Mouse (Mus musculus): ENCODE data around the gene Ptprn2. TPM values are rescaled to one million over a fixed set of nuclear protein-coding genes. Genes with fewer than 3 reads are reported as not detected.

Gene Ptprn2
- polyA plus RNA-seq, 1 experiment from 2014 or later = 2.9 TPM

- DNase-seq (ENCODE audit: low spot score) = no peak
- peaks cover 7% of the 10 kb centered on the region for H3K4me1 ChIP-seq (ENCODE audit: control insufficient read depth, insufficient read depth, low read length)
- H3K4me3 ChIP-seq (ENCODE audit: low read depth, low read length) = no peak overlapping the region
- no peak overlapping the region for H3K27ac ChIP-seq (ENCODE audit: low read depth, low read length)
- no peak for ATAC-seq (ENCODE audit: insufficient read depth, low FRiP score, low TSS enrichment)
- no peak overlapping the region for H3K4me2 ChIP-seq (ENCODE audit: low read depth)
- no peaks in the 10 kb centered on the region for H3K36me3 ChIP-seq (ENCODE audit: control insufficient read depth, insufficient read depth, low read length)
- H3K27me3 ChIP-seq (ENCODE audit: control insufficient read depth, insufficient read depth, low read length) = no peaks in the 10 kb centered on the region
- WGBS = 82% methylated on average over 2 of the region's 2 CpGs
- no peak overlapping the region for H3K9ac ChIP-seq (ENCODE audit: low read length)
- H3K9me3 ChIP-seq (ENCODE audit: control insufficient read depth, low read length) = no peaks in the 10 kb centered on the region
Measured at GRCm38 (mm10) chr12:116586167-116586566, 100.6 kb downstream of the Ptprn2 start.

GRCm38 (mm10) chr12:116587548-116587947, 102.0 kb downstream of the Ptprn2 start:
- Histone ChIP-seq H3K4me1 (ENCODE audit: control insufficient read depth, insufficient read depth, low read length) (peaks cover 4% of the 10 kb centered on the region), H3K9me3 (ENCODE audit: control insufficient read depth, low read length) (no peaks in the 10 kb centered on the region), H3K4me2 (ENCODE audit: low read depth) (no peak overlapping the region), H3K9ac (ENCODE audit: low read length) (no peak overlapping the region), H3K27me3 (ENCODE audit: control insufficient read depth, insufficient read depth, low read length) (no peaks in the 10 kb centered on the region), H3K27ac (ENCODE audit: low read depth, low read length) (no peak overlapping the region), H3K36me3 (ENCODE audit: control insufficient read depth, insufficient read depth, low read length) (no peaks in the 10 kb centered on the region), H3K4me3 (ENCODE audit: low read depth, low read length) (no peak overlapping the region)
- ATAC-seq (ENCODE audit: insufficient read depth, low FRiP score, low TSS enrichment) (no peak), DNase-seq (ENCODE audit: low spot score) (no peak)
- WGBS = 80% methylated on average over 3 of the region's 3 CpGs

DNA sequence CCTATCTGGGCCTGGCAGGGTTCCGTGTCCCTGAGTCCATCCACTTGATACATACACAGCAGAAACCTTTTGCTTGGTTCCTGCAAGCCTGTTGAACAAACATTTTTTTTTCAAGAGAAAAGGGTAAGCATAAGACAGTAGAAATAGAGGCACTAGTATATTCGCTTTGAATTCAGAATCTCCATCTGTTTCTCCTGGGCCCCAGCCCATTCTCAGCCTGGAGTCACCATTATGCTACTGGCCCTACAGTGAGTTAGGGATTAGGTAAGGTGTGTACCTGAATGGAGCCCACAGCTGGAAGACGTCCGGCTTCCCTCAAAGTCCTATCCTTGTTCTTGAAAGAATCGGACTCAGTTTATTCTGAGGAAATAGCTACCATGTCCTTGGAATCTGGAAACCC, 104.6 kb downstream of the Ptprn2 start:
- Histone ChIP-seq H3K27ac (ENCODE audit: low read depth, low read length) (no peak overlapping the region), H3K9ac (ENCODE audit: low read length) (no peak overlapping the region), H3K4me2 (ENCODE audit: low read depth) (no peak overlapping the region), H3K36me3 (ENCODE audit: control insufficient read depth, insufficient read depth, low read length) (no peaks in the 10 kb centered on the region), H3K4me1 (ENCODE audit: control insufficient read depth, insufficient read depth, low read length) (peaks cover 2% of the 10 kb centered on the region), H3K4me3 (ENCODE audit: low read depth, low read length) (no peak overlapping the region), H3K27me3 (ENCODE audit: control insufficient read depth, insufficient read depth, low read length) (no peaks in the 10 kb centered on the region), H3K9me3 (ENCODE audit: control insufficient read depth, low read length) (no peaks in the 10 kb centered on the region)
- DNase-seq (ENCODE audit: low spot score) = no peak
- WGBS = 89% methylated on average over 5 of the region's 5 CpGs
- ATAC-seq (ENCODE audit: insufficient read depth, low FRiP score, low TSS enrichment) = no peak

DNA sequence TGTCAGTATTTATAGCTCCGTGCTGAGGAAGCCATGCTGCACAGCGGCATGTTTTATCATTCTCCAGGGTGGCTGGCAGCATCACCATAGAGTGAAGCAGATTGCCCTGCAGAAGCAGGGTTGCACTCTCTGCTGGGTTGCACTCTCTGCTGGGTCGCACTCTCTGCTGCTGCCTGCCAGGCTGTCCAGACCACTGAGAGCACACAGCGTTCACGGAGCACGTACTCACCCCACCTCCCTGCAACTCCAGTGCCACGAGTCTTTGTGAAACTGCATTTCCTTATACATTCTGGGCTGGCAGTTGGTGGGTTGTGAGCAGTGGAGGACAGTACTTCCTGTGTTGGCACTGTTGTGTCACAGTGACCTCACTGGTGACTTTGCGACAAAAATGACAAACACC, 108.9 kb downstream of the Ptprn2 start:
- no peaks in the 10 kb centered on the region for H3K9me3 ChIP-seq (ENCODE audit: control insufficient read depth, low read length)
- no peak overlapping the region for H3K27ac ChIP-seq (ENCODE audit: low read depth, low read length)
- ATAC-seq (ENCODE audit: insufficient read depth, low FRiP score, low TSS enrichment) (no peak), DNase-seq (ENCODE audit: low spot score) (no peak)
- H3K4me3 ChIP-seq (ENCODE audit: low read depth, low read length) = no peak overlapping the region
- 83% methylated on average over 8 of the region's 8 CpGs for WGBS
- no peaks in the 10 kb centered on the region; the same call in 1 of the 2 replicates for H3K4me1 ChIP-seq (ENCODE audit: control insufficient read depth, insufficient read depth, low read length)
- no peak overlapping the region for H3K4me2 ChIP-seq (ENCODE audit: low read depth)
- H3K36me3 ChIP-seq (ENCODE audit: control insufficient read depth, insufficient read depth, low read length) = no peaks in the 10 kb centered on the region
- H3K27me3 ChIP-seq (ENCODE audit: control insufficient read depth, insufficient read depth, low read length) = no peaks in the 10 kb centered on the region
- H3K9ac ChIP-seq (ENCODE audit: low read length) = no peak overlapping the region

DNA sequence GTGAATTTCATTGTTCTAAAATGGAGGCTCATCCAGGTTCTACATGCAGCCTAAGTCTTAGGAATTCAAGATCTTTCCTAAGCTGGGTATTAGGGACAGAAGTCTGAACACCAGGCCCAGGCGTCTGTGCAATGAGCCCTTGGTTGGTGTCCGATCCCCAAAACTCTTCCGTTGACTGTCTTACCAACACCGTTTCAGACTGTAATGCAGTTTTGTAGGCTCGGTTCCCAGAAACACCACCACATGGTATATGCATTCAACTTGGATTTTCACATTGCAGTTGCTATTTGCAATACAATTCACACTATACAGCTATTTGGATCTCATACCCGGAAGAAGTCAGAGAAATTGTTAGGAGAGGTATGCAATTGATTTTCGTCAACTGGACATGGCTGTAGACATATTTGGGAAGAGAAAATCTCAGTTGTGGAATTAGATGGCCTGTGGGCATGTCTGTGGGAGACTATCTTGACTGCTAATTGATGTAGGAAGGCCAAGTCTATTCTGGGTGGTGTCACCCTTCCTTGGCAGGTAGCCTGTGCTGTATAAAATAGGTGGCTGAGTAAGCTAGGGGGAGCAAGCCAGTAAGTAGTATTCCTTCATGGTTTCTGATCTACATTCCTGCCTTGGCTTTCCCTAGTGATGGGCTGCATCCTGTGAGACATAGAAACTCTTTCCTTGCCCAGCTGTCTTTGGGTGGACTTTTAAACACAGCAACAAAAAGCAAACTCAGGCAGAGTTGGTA, 109.5 kb downstream of the Ptprn2 start:
- ATAC-seq (ENCODE audit: insufficient read depth, low FRiP score, low TSS enrichment) = no peak
- H3K4me2 ChIP-seq (ENCODE audit: low read depth) = no peak overlapping the region
- no peak for DNase-seq (ENCODE audit: low spot score)
- no peaks in the 10 kb centered on the region for H3K9me3 ChIP-seq (ENCODE audit: control insufficient read depth, low read length)
- H3K27ac ChIP-seq (ENCODE audit: low read depth, low read length) = no peak overlapping the region
- H3K4me3 ChIP-seq (ENCODE audit: low read depth, low read length) = no peak overlapping the region
- H3K27me3 ChIP-seq (ENCODE audit: control insufficient read depth, insufficient read depth, low read length) = no peaks in the 10 kb centered on the region
- no peaks in the 10 kb centered on the region for H3K36me3 ChIP-seq (ENCODE audit: control insufficient read depth, insufficient read depth, low read length)
- WGBS = 93% methylated on average over 7 of the region's 7 CpGs
- H3K9ac ChIP-seq (ENCODE audit: low read length) = no peak overlapping the region
- no peaks in the 10 kb centered on the region; the same call in 1 of the 2 replicates for H3K4me1 ChIP-seq (ENCODE audit: control insufficient read depth, insufficient read depth, low read length)

DNA sequence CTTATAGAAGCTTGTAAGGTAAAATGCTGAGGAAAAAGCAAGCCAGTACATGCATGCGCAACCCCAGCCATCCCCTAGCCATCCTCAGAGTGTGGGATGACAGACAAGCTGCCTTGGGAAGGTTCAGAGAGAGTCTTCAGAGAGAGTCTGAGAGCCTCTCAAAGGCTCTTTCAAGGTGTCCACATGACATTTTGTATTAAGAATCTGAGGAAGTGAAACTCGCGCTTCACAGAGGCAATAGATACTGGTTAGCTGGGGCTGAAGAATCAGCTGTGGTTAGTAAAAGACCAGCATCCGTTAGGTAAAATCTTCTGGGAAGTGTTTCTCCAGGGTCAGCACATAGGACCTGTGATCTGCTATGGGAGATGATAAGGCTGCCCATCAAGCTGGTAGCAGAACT, 110.2 kb downstream of the Ptprn2 start:
- Histone ChIP-seq H3K4me2 (ENCODE audit: low read depth) (no peak overlapping the region), H3K27me3 (ENCODE audit: control insufficient read depth, insufficient read depth, low read length) (no peaks in the 10 kb centered on the region), H3K9ac (ENCODE audit: low read length) (no peak overlapping the region), H3K36me3 (ENCODE audit: control insufficient read depth, insufficient read depth, low read length) (no peaks in the 10 kb centered on the region), H3K9me3 (ENCODE audit: control insufficient read depth, low read length) (no peaks in the 10 kb centered on the region), H3K4me1 (ENCODE audit: control insufficient read depth, insufficient read depth, low read length) (no peaks in the 10 kb centered on the region; the same call in 1 of the 2 replicates), H3K27ac (ENCODE audit: low read depth, low read length) (no peak overlapping the region), H3K4me3 (ENCODE audit: low read depth, low read length) (no peak overlapping the region)
- WGBS = 93% methylated on average over 4 of the region's 4 CpGs
- ATAC-seq (ENCODE audit: insufficient read depth, low FRiP score, low TSS enrichment) (no peak), DNase-seq (ENCODE audit: low spot score) (no peak)

- WGBS = 94% methylated on average over 20 of the region's 20 CpGs
- no peak for DNase-seq (ENCODE audit: low spot score)
Measured at GRCm38 (mm10) chr12:116596993-116597392, 111.5 kb downstream of the Ptprn2 start.

GRCm38 (mm10) chr12:116597670-116598069, 112.2 kb downstream of the Ptprn2 start:
- 77% methylated on average over 5 of the region's 5 CpGs for WGBS
- ATAC-seq (ENCODE audit: insufficient read depth, low FRiP score, low TSS enrichment) = peak; percentile 30; the same call in 1 of the 2 replicates

More at GRCm38 (mm10) chr12:116596993-116597392, 111.5 kb downstream of the Ptprn2 start:
- Histone ChIP-seq H3K9ac (ENCODE audit: low read length) (no peak overlapping the region), H3K9me3 (ENCODE audit: control insufficient read depth, low read length) (no peaks in the 10 kb centered on the region), H3K4me3 (ENCODE audit: low read depth, low read length) (no peak overlapping the region), H3K4me1 (ENCODE audit: control insufficient read depth, insufficient read depth, low read length) (no peaks in the 10 kb centered on the region; the same call in 1 of the 2 replicates), H3K36me3 (ENCODE audit: control insufficient read depth, insufficient read depth, low read length) (no peaks in the 10 kb centered on the region), H3K27ac (ENCODE audit: low read depth, low read length) (no peak overlapping the region), H3K27me3 (ENCODE audit: control insufficient read depth, insufficient read depth, low read length) (no peaks in the 10 kb centered on the region), H3K4me2 (ENCODE audit: low read depth) (no peak overlapping the region)
- no peak for ATAC-seq (ENCODE audit: insufficient read depth, low FRiP score, low TSS enrichment)

More at GRCm38 (mm10) chr12:116597670-116598069, 112.2 kb downstream of the Ptprn2 start:
- no peak overlapping the region for H3K9ac ChIP-seq (ENCODE audit: low read length)
- H3K4me1 ChIP-seq (ENCODE audit: control insufficient read depth, insufficient read depth, low read length) = no peaks in the 10 kb centered on the region; the same call in 1 of the 2 replicates
- DNase-seq (ENCODE audit: low spot score) = no peak
- H3K36me3 ChIP-seq (ENCODE audit: control insufficient read depth, insufficient read depth, low read length) = no peaks in the 10 kb centered on the region
- H3K27ac ChIP-seq (ENCODE audit: low read depth, low read length) = no peak overlapping the region
- H3K27me3 ChIP-seq (ENCODE audit: control insufficient read depth, insufficient read depth, low read length) = no peaks in the 10 kb centered on the region
- no peak overlapping the region for H3K4me3 ChIP-seq (ENCODE audit: low read depth, low read length)
- H3K9me3 ChIP-seq (ENCODE audit: control insufficient read depth, low read length) = no peaks in the 10 kb centered on the region
- no peak overlapping the region for H3K4me2 ChIP-seq (ENCODE audit: low read depth)
